Mouse (Mus musculus) lung, postnatal 25 days (tissue): Measurements from ENCODE around the gene Stra8.
A peak's percentile ranks its signal among the peaks of the same experiment; 100 is the strongest.

ENCODE experiments used
- DNase-seq: peaks from one replicate; pipeline ENCODE4 v3.0.0; 2022; ENCODE audit warnings: low spot score

Gene Stra8

DNA sequence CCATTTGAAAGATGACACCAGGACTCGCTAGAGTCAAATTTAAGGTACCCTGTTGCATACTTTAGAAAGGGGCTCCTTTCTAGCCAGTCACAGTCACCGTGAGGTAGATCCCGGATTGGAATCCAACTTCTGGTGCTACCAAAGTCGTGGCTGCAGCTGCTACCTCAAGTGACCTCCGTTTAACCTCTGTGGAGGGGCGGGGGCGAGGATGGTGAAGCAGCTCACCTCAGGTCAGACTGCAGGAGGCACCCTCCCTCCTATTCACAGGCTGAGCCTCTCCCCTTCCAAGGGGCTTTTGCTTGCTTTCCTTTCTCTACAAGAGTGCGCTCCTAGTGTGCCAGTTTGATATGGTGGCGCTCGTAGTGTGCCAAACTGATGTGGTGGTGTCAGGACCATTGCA lies at the start of gene Stra8:
Stra8 (plus strand) TSS at position 208 of the 400 bp plus-strand sequence.
- no peak for DNase-seq

DNA sequence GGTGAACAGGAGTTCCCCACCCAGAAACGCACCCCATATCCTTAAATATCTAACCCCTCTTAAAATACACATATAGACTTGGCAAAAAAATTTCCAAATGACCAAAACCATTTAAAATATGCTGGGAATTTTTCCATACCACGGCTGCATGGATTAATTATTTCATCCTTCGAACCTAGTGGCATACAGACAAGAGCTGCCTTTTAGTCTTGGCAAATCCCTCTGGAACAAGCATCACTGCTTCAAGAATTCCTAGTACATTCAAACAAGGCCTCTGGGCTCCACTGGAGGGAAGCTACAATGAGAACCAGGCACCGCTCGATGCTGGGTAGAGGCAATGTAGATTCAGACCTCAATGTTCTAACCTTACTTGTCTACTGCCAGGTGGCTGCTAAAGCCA lies 49.2 kb upstream of the Stra8 start:
- no peak for DNase-seq

DNA sequence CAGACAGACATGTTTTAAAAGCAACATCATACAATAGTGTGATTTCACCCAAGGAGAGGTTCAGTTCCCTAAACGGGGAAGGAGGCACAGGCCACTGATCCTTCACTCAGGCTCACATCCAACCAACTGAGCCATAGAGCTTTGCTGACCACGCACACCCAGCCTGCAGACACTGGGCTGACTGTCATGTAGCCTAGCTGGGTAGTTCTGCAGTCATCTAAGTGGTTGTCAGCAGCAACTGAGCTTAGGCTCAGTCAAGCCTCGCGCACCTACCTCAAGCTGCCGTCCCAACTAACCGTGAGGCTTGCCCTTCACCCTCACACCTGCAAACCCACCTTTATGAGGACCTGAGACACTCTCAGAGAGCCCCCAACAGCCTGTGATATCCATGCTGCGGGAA lies 48.0 kb upstream of the Stra8 start:
- DNase-seq, result no peak

DNA sequence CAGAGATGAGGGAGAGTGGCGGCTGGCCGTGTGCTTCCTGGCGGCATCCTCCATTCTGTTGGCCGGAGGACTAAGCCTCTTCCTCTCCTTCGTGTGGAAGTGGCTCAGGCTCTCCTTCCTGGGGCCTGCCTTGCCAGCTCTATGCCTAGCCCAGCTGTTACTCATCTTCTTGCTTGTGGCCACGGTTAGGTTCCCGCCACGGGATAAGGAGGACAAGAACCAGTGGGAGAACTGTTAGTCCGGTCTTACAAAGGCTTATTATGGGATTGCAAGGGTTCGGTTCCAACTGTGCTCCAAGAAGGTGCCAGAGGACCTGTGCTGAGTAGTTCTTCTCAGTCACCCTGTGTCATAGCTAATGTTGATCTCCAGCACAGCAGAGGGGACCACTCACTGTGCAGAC lies 47.1 kb upstream of the Stra8 start:
- no peak for DNase-seq

DNA sequence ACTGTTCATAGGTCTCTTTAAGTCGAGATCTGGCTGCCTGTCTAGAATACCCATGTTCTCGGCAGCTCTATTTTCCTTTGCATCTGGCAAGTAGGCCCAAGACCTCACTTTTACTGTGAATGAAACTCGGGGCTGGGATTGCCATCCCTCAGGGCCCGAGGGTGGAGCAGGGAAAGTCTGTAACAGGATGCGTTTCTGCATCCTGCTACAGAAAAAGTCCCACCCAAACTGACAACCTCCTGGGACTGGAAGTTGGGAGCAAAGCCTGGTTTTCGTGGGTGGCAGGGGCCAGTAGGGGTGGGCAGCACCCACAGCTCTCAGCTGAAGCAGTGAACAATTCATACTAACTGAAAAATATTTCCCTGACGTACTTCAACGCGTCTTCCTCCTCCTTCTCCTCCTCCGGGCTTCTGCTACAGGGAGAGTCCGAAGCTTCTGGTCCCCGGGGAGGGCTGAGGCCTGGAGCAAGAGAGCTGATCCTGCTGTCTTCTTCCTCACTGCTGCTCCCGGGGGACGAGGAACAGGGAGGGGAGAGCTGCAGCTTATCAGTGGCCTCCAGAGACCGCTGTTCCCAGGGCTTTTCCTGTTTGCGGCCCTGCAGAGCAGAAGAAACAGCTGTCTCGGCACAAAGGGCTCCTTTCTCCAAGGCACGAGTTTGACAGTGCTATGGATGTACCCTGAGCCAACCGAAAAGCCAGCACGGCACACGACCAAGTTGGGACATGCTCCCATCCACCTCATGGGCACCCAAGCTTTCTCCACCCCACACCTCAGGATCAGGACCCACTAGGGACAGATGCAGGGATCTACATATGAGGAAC lies 45.7 kb upstream of the Stra8 start:
- DNase-seq, result peak; percentile 72

DNA sequence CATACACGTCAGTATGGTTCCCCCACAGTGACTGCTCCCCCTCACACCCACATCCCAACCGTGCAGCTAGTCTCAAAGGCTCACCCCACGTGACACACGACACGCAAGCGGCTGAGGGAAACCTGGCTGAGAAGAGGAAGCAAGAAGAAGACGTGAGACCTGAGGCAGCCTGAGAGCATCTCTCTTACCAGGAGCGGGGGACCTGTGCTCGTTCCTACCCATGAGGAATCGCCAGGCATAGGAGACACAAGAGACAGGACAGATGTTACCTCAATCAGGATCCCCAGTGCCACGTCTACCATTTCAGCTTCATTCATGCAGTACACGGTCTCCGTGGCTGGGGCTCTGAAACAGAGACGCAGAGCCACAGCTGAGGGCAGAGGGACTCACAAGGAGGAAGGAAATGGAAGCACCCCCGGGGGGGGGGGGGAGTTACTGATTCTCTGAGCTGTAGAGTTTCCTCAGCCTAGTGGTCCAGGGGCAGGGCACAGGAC lies 44.6 kb upstream of the Stra8 start:
- no peak for DNase-seq

DNA sequence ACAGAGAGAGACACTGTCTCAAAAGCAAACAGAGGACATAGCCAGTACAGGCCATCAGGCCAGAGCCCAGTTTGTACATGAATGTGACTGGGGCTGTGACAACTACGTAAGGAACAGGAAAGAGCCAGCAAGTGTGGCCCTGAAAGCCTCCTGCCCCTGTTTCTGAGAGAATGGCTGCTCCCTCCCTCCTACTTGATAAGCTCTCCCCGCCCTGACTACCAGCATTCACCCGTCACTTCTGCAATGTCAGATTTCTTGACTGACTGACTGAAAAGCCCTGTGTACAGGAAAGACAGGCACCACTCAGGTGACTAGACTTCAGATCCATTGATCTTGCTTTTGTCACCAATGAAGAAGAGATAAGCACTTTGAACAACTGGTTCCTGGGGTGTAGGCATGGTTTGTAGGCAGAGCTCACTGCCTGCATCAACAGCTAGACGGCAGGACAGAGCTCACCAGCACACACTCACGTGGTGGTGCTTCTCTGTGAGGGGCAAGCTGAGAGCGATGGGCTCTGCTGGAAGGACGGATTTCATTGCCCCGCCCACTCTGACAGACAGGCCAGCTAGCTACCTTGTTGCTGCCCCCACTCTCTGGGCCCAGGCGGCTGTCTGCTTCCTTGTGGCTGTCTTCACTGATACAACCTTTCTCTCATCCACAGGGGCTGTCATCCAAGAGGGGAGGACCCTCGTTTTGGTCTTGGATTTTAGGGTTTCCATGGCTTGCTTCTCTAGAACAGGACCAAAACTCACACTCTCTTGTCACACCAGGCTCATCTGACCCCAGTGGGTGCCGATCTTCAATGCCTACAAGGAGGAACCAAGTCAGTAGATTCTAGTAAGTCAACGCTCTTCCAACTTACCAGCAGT lies 43.8 kb upstream of the Stra8 start:
- no peak for DNase-seq

DNA sequence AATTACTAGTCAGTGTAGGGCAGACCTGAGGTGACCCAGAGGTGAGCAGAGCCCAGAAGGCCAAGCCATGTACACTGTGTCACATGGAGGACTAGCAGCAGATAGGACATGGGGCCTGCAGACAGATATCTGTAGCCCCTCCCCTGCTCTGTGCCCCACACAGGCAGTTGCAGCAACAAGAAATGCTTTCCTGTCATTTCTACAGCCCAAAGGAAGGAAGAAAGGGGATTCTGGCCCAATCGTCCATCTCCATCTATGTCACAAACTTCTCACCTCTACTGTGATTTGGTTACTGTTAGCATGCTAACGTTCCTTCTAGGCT lies 43.2 kb upstream of the Stra8 start:
- no peak for DNase-seq

DNA sequence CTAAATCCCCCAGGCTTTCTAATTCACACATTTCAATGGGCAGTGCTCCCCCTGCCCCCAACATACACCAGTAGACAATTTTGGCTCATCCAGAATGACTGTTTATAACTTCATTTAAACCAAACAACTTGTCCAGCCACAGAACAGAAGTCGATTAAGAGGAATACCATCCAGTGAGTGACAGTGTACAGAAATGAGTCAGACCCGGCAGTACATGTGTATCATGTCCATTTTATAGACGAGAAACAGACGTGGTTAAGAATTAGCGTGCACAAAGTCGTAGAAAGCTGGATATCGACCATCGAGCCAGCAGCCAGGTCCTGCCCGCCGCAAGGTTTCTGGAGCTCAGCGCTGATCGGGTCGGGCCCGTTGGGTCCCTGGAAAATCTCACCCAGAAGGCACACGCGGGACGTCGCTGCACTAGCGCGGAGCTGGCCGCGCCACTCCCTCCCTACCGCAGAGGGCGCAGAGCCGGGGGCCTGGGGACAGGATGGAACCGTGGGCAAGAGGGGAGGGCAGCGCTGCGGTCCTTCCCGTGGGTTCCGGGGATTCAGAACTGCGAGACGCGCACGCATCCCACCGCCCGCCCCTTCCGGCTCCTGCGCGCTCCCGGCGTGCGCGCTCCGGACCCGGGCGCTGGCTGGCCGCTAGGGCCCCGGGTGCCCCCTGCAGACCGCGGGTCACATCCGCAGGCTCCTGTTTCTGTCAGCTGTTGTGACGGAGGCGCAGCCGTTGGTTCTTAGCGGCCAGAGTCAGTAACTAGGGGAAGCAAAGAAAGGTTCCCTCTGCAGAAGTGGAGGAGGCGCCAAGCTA lies 42.2 kb upstream of the Stra8 start, which contains the start of gene Cyren:
Cyren (minus strand) TSS at position 552 of the 813 bp plus-strand sequence.
- DNase-seq, result peak; percentile 94

DNA sequence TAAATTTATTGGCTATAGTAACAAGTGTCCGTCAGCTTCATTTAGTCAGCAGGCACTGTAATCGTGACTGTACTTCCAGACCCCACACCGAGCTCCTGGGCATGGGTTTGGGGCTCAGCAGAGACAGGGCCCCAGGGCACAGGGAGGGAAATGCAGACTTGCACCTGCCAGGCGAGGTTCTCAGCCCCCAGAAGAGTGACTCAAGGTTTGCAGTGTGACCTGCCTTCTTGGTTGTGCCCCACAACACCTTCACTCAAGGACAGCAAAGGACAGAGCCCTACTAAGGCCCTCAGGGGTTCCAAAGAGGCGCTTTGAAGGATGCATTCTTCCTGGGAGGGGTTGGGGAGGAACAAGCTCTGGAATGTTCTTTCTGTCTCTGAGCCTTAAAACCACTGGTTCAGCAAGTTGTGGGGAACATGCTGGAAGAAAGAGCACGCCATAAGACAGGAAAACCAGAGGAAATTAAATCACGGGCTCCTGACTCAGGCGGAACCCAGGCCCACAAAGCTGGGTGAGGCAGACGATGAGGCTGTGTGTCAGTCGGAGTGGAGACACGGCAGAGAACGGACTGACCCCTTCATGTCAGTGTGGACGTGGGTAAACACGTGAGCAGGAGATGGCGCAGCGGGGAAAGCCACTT lies 40.7 kb upstream of the Stra8 start:
- DNase-seq, result no peak

DNA sequence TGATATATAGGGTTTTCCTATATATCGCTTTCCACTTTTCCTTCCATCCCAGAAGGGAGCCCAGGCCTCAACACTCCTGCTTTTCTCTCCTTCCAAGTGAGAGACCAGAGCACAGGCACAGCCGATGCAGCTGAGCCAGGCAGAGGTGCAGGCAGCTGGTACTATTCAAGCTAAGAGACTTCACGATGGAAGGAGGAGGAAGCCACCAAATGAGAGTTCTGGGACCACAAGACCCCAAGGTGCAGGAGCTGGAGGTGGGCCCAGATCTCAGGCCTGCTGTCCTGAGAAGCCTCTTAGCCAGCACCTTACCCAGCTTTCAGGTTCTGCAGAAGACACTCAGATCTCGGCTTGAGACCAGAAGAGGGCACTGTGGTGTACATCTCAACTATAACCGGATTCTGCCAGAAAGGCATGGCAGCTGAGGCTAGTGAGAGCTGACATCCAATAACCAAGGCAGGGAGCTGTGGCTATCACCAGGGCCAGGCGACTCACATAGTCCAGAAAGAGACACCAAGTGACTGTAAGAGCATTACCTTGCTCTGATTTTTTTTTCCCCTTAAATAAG lies 40.0 kb upstream of the Stra8 start:
- DNase-seq, result peak; percentile 60

DNA sequence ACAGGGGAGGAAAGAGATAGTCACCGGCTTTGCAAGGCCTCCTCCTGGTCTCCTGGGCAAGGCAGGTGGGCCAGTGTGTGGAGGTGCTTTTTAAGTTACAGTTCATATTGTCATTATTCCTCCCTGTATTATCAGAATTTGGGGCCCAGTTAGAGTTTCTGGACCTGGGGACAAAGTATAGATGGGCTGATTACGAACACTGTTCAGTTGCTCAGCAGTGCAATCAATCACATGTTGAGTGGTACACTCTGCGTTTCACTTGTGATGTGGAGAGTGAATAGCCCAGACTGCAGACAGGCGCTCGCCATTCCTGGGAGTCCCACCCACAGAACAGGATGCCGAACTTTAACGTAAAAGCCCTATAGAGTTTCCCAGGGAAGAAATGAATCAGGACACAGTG lies 35.2 kb upstream of the Stra8 start:
- no peak for DNase-seq

DNA sequence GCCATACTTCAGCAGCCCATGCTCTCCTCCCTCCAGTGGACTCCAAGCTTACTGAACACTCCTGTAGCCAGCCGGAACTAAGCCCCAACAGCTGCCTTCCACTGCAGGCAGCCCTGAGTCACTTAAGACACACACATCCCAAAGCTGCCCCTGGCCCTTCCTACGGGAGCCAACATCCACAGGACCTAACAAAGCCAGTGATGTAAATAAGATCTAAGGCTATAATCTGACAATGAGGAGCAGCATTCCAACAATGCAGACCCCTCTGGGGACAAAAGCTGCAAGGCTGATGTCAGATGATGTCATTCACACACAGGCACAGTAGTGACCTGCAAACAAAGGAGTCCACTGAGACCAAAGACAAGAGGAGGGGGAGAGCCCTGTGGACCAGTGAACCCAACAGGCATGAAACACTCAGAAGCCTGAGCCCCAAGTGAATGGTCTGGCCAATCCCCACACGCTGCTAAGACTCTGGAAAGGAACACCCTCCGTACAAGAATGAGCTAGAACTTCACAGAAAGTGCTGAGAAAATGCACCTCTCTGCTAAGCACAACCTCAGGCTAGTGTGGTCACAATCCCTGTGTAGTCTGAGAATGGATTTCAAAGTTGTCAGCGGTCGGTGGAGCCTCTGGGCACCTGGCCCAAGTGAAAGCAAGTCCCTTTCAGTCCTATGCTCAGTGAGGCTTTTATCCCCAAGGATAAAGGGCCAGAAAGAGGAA lies 32.7 kb upstream of the Stra8 start:
- no peak for DNase-seq

DNA sequence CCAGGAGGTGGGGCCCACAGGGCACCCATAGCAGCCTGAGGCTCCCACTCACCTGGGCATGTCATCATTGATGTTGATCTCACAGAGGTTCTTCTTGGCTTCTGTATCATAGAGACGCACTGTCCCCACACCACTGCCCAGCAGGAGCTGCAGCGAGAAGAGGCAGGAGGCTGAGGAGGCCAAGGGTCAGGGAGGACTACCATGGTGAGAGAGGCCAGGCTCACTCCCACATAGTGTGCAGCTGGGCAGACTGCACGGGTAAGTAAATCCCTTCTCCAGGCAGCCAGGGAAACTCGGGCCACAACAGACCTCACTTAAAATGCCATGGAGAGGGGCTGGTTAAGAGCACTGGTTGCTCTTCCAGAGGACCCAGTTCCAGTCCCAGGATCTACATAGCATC lies 30.8 kb upstream of the Stra8 start:
- DNase-seq, result no peak

DNA sequence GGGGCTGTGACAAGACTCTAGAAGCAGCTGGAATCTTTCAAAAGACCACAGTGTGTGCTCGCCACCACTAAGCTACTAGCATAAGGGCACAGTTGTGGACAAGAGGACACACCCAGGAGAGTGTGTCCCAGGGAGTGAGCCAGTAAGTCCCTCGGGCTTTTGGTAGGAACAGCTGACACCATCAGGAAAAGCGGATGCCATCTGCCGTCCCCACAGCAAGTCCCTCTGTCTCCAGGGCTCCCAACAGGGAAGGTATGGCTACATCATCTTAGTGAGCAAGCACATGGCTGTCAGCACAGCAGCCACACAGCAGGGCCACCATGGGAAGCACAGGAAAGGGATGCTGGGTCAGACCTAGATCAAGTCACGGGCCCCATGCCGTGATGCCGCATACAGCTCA lies 24.4 kb upstream of the Stra8 start:
- DNase-seq, result no peak

DNA sequence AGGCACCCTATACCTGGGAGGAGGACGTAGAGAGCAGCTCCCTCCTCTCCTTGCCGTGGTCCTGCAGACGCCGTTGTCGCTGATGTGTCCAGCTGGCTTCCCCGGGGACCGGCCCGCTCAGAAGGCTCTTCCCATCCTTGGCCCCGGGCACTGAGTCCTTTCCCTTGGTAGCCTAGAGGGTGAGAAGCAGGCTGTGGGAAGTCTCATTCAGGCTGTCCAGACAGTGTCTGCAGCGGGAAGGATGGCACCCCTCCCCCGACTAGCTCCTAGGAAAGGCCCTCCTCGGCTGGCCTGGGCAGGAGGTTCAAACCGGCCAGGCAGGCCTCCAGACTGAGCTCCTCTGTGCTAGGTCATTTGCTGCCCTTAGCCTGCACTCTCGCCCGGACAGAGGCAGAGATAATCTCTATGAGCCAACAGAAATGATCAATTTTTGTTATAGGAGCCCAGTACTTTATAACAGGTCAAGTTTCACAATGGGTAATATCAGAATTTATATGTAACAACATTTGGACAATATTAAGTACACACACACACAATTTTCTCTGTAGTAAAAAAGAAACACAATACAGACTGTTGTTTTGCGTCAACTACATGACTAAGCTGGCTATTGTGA lies 23.7 kb upstream of the Stra8 start:
- DNase-seq, result no peak

DNA sequence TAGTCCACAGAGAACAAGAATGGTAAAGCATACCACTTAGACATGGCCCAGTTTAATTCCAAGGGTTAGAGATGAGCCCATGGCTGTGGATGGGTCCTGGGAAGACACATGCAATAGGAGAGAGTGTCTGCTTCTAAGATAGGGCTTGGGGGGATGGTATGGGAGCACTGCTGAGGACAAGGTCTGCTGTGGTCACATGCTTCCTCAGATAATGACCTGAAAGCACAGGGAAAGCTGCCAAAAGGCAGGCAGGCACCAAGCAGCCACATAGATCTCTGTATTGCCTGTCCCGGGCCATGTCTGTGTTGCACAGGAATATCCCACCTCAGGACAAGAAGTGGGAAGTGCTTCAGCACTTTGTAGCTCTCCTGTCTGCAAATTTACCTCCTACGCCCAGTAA lies 20.8 kb upstream of the Stra8 start:
- DNase-seq, result no peak

DNA sequence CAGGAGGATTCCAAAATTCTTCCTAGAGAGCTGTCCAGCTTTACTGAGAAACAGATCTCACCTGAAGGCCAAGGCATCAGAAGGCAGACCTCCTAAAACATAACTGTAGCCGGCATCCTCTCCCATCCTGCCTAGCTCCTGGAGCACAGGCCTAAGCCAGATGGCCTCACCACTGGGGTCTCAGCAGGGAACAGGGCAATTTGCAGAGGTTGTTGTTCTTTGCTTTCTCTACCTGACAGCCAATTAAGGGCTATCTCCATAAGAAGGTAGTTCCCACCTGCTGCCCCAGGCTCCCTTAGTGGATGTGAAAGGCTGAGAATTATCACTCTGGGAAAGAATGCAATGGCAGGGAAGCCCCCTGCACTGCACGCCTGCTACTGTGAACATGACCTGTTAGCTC lies 19.0 kb upstream of the Stra8 start:
- DNase-seq, result no peak

DNA sequence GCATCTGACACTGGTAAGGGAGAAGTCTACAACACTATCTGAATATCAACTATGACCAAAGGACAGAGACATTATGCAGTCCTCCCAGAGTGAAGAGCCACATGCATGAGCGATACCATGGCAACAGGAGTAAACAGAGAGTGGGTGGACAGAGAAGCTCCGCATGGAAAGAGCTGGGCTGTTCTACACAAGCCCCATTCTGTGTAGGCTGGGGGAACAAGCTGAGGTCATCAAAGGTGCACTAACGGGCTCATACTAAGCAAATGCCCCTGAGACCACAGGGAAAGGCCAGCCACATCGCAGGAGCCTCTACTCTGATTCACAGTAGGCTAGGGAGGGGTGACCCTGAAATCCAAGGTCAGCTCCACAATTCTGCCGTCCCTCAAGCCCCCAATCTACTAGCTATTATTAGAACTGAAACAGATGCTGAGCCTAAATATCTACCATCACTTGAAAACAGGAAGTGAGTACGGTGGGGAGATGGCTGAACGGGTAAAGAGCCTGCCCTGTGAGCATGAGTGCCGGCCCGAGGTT lies 18.0 kb upstream of the Stra8 start:
- no peak for DNase-seq

DNA sequence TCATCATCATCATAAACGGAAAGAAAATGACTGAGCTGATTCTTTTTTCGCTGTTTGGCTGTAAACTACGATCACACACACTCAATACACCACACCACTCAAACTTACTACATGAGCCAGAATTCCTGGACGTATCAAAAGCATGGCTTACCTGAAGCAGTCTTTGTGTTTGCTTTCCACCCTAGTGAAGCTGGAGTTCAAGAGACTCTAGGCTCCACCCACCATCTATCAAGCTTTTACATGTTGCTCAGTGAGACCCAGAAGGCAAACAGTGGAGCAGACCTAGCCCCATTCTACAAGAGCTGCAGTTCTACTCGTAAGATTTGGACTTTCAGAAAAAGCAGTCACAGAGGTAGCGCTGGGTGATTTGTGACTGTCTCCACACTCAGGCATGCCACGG lies 17.4 kb upstream of the Stra8 start:
- peak; percentile 63 for DNase-seq
